Mouse (Mus musculus) right cerebral cortex, postnatal 14 days (tissue): ENCODE measurements at regions not wholly inside any gene's neighbourhood (a gene's known extent, or its start where the extent isn't known, plus 50 kb on each side); places are given as distances from the start of the nearest gene placed in this dataset.

Experiments used
- DNase-seq: peaks from one replicate; pipeline ENCODE4 v3.0.0; 2022

GRCm38 (mm10) chr11:6923917-6924316, 86.5 kb upstream of the Gm11983 start:
- DNase-seq: no peak

DNA sequence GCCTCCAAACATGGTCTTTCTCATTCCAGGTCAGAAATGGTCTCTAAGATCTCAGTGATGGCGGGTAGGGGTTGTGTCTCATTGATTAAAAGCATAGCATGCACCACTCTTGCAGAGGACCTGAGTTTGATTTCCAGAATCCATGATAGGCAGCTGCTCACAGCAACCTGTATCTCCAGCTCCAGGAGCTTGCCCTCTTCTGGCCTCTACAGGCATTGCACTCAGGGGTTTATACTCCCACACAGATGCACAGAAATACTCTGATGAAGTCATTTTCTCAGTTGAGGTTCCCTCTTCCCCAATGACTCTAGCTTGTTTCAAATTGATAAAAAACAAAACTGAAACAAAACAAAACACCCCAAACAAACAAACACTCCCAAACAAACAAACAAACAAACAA, 81.1 kb upstream of the Gm11983 start:
- no peak for DNase-seq

DNA sequence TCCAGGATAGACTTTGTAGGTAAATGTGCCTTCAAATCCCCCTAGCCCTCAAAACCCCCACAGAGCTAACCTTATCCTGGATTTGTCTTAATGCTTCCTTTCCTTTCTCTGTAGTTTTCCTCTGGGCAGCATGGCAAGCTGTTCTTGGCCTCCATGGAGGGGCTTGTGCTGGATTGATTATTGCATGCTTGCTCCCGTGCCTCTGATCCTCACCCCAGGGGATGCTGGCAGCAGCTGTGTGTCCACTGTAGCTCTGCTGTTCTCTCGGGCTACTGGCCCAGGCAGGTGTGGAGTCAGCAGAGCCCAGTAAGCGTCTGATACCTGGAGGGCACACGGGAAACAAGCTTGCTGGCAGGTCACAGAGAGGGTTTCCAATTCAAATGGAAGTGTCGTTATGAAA, 68.2 kb upstream of the Gm11983 start:
- no peak for DNase-seq

- no peak for DNase-seq
Observed at GRCm38 (mm10) chr11:6902991-6903390, 65.5 kb upstream of the Gm11983 start.

- no peak for DNase-seq
Observed at GRCm38 (mm10) chr11:6902271-6902670, 64.8 kb upstream of the Gm11983 start.

GRCm38 (mm10) chr11:6900769-6901481, 63.5 kb upstream of the Gm11983 start:
- no peak for DNase-seq

DNA sequence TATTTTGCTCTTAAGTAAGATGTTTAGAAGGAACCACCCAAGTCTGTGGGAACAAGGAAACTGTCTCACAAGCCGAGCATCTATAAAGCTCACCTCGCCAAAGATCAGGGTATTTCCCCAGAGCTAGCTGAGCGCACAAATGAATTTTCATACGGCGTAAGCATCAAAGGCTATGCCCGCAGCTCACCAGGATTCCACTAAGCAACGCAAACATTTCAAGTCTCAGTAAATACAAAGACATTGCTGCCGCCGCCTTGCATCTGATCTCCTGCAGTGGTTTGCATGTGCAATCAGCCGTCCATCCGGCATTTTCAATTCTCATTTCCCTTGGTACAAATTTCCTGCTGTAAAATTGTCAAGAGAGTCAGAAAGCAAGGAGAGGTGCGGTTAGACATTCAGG, 62.9 kb upstream of the Gm11983 start:
- DNase-seq: no peak

DNA sequence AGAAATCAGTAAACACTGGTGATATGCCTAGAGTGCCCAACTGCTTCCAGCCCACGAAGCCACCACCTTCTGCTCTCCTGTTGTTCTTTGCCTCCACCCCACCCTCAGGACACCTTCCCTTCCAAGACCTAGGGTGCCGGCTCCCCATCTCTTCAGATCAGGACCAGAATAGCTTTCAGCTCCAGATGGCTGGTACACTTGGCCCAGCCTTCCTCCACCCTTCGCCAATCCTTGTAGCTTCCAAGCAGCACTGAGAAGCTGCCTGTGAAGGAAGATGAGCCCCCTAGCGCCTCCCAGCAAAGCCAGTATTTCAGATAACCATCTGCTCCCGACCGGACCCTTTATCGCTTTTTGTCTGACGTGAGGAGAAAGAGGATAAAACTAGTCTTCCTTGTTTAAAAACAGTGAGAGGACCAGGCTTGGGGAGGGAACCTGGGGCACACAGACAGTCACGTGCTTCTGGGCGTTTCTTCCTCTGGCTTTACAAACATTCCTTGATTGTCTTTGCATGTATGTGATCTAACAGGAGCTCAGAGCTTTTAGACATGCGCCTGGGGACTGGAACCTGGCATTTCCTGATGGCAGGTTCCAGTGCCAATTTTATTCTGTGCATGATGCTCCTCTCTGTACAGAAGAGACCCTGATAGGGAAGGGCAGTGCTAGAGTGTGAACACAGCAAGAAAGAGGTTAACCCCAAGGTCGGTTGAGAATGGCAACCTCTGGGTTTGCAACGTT, 62.0 kb upstream of the Gm11983 start:
- DNase-seq: peak; percentile 34

DNA sequence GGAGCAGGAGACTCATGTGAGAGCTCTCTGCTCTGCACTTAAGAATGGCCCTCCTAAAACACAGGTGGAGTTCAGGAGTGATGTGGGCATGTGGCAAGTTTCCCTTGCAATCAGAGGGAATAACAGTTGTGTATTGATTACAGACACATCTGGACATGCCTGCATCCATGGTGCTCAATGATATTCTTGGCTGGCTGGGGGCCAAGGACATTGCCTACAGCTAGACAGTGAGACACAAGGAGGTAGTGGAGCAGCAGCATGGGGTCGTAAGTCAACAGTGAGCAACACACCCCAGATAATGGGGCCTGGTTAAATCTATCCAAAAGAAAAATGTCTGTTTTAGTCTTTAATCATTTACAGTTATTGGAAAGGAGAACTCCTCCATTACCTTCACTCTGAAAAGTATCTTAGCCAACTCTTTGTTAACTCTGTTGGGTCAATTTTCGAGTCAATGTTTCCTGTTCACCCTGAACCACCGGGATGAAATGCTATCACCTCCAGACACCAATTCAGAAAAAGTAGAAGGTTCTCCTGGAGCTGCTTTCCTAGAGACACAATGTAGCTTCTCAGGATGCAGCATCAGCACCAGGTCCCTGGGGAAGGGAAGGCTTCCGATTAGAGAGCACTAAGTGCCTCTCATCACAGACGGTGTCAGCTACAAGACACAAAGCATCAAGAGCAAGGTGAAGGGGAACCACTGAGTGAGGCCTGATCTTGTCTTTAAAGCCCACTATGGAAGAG, 61.1 kb upstream of the Gm11983 start:
- DNase-seq: no peak

DNA sequence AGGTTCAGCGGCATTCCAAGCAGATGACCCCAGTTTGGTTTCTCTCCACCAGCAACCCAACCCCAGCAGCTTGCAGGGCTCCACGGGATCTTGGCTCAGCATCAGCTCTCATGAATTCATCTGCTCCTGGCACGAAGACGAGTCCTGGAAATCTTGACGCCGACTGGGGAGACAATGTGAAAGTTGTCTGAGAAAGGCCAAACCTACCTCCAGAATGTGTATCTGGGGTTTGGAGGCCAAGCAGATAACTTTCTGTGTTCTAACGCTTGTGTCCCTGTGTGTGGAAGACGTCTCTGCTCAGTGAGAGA, 58.3 kb upstream of the Gm11983 start:
- no peak for DNase-seq

- DNase-seq: no peak
Observed at GRCm38 (mm10) chr11:6894911-6895785, 57.7 kb upstream of the Gm11983 start.

- DNase-seq: no peak
Observed at GRCm38 (mm10) chr11:6893734-6894133, 56.3 kb upstream of the Gm11983 start.

GRCm38 (mm10) chr11:6893063-6893462, 55.6 kb upstream of the Gm11983 start:
- DNase-seq: no peak

DNA sequence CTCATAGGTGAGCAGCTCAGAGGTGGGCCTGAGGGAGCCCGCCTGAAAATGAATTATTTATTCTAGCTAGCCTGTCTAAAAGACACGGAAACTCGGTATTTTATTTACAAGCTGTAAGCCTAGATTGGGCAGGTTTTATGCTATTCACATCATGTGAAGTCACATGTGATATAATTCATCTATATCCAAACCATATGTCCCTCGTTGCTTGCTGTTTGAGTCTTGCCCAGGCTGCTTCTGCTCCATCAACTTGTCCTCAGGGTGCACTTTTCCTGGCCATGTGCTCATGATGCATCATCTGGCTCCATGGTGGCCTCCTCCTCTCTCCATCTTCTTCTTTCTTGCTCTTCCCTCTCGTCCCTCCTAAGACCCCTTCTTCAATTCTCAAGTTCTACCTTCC, 53.0 kb upstream of the Gm11983 start:
- DNase-seq: no peak

DNA sequence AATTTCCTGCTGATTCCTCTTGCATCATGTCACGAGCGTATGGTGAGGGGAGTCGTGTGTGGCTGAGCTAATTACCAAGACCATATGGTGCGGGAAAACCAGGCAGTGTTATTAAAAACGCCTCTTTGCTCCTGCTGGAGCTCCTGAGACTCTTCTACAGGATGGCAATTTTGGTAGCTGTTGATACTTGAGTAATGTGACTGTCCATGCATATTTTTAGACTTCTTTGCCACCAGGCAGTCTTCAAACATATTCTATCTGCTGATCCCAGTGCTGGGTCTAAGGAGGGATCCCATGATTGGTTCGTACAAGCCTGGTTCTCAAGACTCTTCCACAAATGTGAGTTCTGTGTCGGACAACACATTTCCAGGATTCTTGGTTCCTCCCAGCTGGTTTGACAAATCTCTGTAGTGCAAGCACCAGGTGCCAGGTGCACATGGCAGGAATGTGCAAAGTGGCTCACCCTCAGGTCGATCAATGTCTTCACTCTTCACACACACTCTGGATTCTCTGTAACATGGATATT, 52.3 kb upstream of the Gm11983 start:
- DNase-seq: no peak

- no peak for DNase-seq
Observed at GRCm38 (mm10) chr11:6889120-6889519, 51.7 kb upstream of the Gm11983 start.
